9 mouse cellular contexts compared by ENCODE assay signal in the genomic region with DNA sequence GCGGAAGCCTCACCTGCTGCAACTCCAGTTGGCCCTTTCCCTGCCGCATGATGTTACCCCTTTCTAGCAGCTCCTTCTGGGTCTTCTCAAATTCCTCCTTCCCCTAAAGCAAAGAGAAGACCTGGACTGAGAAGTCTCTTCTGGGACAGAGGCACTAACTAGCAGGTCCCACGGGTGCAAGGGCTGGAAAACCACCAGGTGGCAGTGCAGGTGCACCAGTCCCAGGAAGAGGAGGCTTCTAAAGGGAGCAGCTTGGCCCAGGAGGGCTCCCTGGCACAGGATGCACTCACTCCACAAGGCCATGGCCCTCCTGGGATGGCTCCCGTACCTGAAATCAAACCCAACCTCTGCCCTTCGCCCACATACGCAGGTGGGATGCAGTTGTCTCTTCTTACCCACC. TPM values are rescaled to one million over a fixed set of nuclear protein-coding genes. Genes with fewer than 3 reads are reported as not detected.
DNase-seq lines count a peak whose midpoint lies in the region; ATAC-seq and TF ChIP-seq lines count a peak whose summit lies in the region.
"Had no signal": no experiment of that assay in that cellular context is flagged by ENCODE, and none has a peak within 500 bp of the region (broad histone marks: within the 10 kb centered on the region; RNA-seq: fewer than 3 reads in every experiment).

No protein-coding gene starts in this region.

- TF ChIP-seq EP300 in liver, embryonic 14.5 days (IDR thresholded peaks at IDR 0.05; ENCODE audit: low read depth): no peak

- TF ChIP-seq POLR2A in thymus, adult 2 months (IDR thresholded peaks at IDR 0.05; ENCODE audit: control insufficient read depth, extremely low read depth, insufficient read depth, low read length, poor library complexity): no peak

- H3K9me3 ChIP-seq in forebrain, embryonic 11.5 days (ENCODE audit: control insufficient read depth, low read length): no peaks in the 10 kb centered on the region
- H3K9me3 ChIP-seq in forebrain, embryonic 16.5 days (ENCODE audit: control insufficient read depth, low read length): no peaks in the 10 kb centered on the region
- H3K9me3 ChIP-seq in hindbrain, embryonic 14.5 days (ENCODE audit: control insufficient read depth, low read length): no peaks in the 10 kb centered on the region
- H3K9me3 ChIP-seq in liver, embryonic 14.5 days (ENCODE audit: control insufficient read depth, low read length): no peaks in the 10 kb centered on the region

- no peak for ATAC-seq in forebrain, embryonic 11.5 days (replicated peaks; ENCODE audit: low FRiP score)
- no peak for ATAC-seq in forebrain, embryonic 16.5 days
- ATAC-seq in hindbrain, embryonic 14.5 days (ENCODE audit: low FRiP score): no peak
- no peak for ATAC-seq in liver, embryonic 14.5 days (ENCODE audit: insufficient read depth)
- ATAC-seq: Patski had no signal

- peaks cover 17% of the 10 kb centered on the region for H3K4me1 ChIP-seq in forebrain, embryonic 11.5 days (replicated peaks; ENCODE audit: control insufficient read depth, insufficient read depth, low read length)
- peaks cover 21% of the 10 kb centered on the region for H3K4me1 ChIP-seq in forebrain, embryonic 16.5 days (replicated peaks; ENCODE audit: control insufficient read depth, insufficient read depth, low read length)
- H3K4me1 ChIP-seq in thymus, adult 2 months (replicated peaks; ENCODE audit: control insufficient read depth, insufficient read depth, low read length): no peaks in the 10 kb centered on the region; the same call in 1 of the 2 replicates
- peaks cover 19% of the 10 kb centered on the region for H3K4me1 ChIP-seq in hindbrain, embryonic 14.5 days (replicated peaks; ENCODE audit: control insufficient read depth, insufficient read depth, low read length)
- peaks cover 0 to 9% of the 10 kb centered on the region in 2 experiments; a peak in 2 of 4 replicates for H3K4me1 ChIP-seq in liver, embryonic 14.5 days (replicated peaks; ENCODE audit: control insufficient read depth in 2 of 2, insufficient read depth in 2 of 2, low read length in 1 of 2)

- H3K36me3 ChIP-seq in forebrain, embryonic 11.5 days (ENCODE audit: control insufficient read depth, insufficient read depth, low read length): peaks cover 17% of the 10 kb centered on the region
- H3K36me3 ChIP-seq in forebrain, embryonic 16.5 days (ENCODE audit: control insufficient read depth, insufficient read depth): peaks cover 31% of the 10 kb centered on the region; the same call in 1 of the 2 replicates
- no peaks in the 10 kb centered on the region for H3K36me3 ChIP-seq in thymus, adult 2 months (ENCODE audit: control insufficient read depth, insufficient read depth, low read length)
- peaks cover 67% of the 10 kb centered on the region for H3K36me3 ChIP-seq in hindbrain, embryonic 14.5 days (replicated peaks; ENCODE audit: control insufficient read depth, insufficient read depth)
- no peaks in the 10 kb centered on the region for H3K36me3 ChIP-seq in liver, embryonic 14.5 days (replicated peaks; ENCODE audit: control insufficient read depth, insufficient read depth, low read depth)

- no peak overlapping the region for H3K9ac ChIP-seq in forebrain, embryonic 11.5 days (ENCODE audit: low read length)
- no peak overlapping the region for H3K9ac ChIP-seq in forebrain, embryonic 16.5 days (replicated peaks; ENCODE audit: low read depth, low read length)
- no peak overlapping the region for H3K9ac ChIP-seq in hindbrain, embryonic 14.5 days
- H3K9ac ChIP-seq in liver, embryonic 14.5 days (replicated peaks): no peak overlapping the region

- WGBS in forebrain, embryonic 11.5 days: 81% methylated on average over 6 of the region's 6 CpGs
- WGBS in forebrain, embryonic 16.5 days: 76% methylated on average over 6 of the region's 6 CpGs
- WGBS in thymus, adult 2 months: 66% methylated on average over 6 of the region's 6 CpGs
- WGBS in hindbrain, embryonic 14.5 days: 85% methylated on average over 6 of the region's 6 CpGs
- WGBS in liver, embryonic 14.5 days (ENCODE audit: insufficient replicate concordance): 65% methylated on average over 6 of the region's 6 CpGs

- H3K27me3 ChIP-seq in forebrain, embryonic 11.5 days (ENCODE audit: control insufficient read depth, insufficient read depth, low read length): no peaks in the 10 kb centered on the region
- H3K27me3 ChIP-seq in forebrain, embryonic 16.5 days (replicated peaks; ENCODE audit: control insufficient read depth, insufficient read depth, low read length): no peaks in the 10 kb centered on the region
- no peaks in the 10 kb centered on the region for H3K27me3 ChIP-seq in thymus, adult 2 months (ENCODE audit: control insufficient read depth, insufficient read depth, low read length)
- no peaks in the 10 kb centered on the region for H3K27me3 ChIP-seq in hindbrain, embryonic 14.5 days (ENCODE audit: control insufficient read depth, insufficient read depth, low read length)
- H3K27me3 ChIP-seq in liver, embryonic 14.5 days (ENCODE audit: control insufficient read depth, insufficient read depth, low read length): no peaks in the 10 kb centered on the region
- H3K27me3 ChIP-seq: Patski had no signal

- H3K4me2 ChIP-seq in forebrain, embryonic 11.5 days (ENCODE audit: low read depth, low read length, severe bottlenecking): no peak overlapping the region
- H3K4me2 ChIP-seq in forebrain, embryonic 16.5 days (ENCODE audit: low read length): no peak overlapping the region
- no peak overlapping the region for H3K4me2 ChIP-seq in hindbrain, embryonic 14.5 days (replicated peaks)
- no peak overlapping the region for H3K4me2 ChIP-seq in liver, embryonic 14.5 days (ENCODE audit: low read depth)

- H3K27ac ChIP-seq in forebrain, embryonic 11.5 days (ENCODE audit: low read depth, low read length): no peak overlapping the region
- no peak overlapping the region for H3K27ac ChIP-seq in forebrain, embryonic 16.5 days (ENCODE audit: low read length)
- no peak overlapping the region for H3K27ac ChIP-seq in thymus, adult 2 months (ENCODE audit: control insufficient read depth, insufficient read depth, low read length)
- no peak overlapping the region for H3K27ac ChIP-seq in hindbrain, embryonic 14.5 days
- H3K27ac ChIP-seq in liver, embryonic 14.5 days: no peak overlapping the region

- DNase-seq in forebrain, embryonic 11.5 days (ENCODE audit: low spot score): peak; percentile 75
- peak; percentile 64 for DNase-seq in thymus, adult 2 months
- DNase-seq in thymus, adult 18-20 months: no peak
- peak; percentile 94 to 95 for DNase-seq in cerebellum, postnatal 25 days
- peak; percentile 69 for DNase-seq in hindbrain, embryonic 14.5 days (ENCODE audit: low spot score)
- no peak for DNase-seq in liver, embryonic 14.5 days (ENCODE audit: low read depth in 3 of 3, low spot score in 3 of 3)
- peak; percentile 53 to 75 for DNase-seq in spleen, postnatal 4 days (ENCODE audit: low spot score in 2 of 2)

- peak; percentile 64; the same call in 1 of the 2 replicates for TF ChIP-seq CTCF in thymus, adult 2 months (IDR thresholded peaks at IDR 0.05; ENCODE audit: borderline replicate concordance, control insufficient read depth, extremely low read depth, insufficient read depth, low read length, poor library complexity)
- peak; percentile 84 for TF ChIP-seq CTCF in liver, embryonic 14.5 days (IDR thresholded peaks at IDR 0.05; ENCODE audit: low read depth)

- H3K4me3 ChIP-seq in forebrain, embryonic 11.5 days (ENCODE audit: low read depth, low read length): no peak overlapping the region
- no peak overlapping the region for H3K4me3 ChIP-seq in forebrain, embryonic 16.5 days (replicated peaks; ENCODE audit: low read length)
- H3K4me3 ChIP-seq in thymus, adult 2 months (ENCODE audit: control insufficient read depth, insufficient read depth, low read length): no peak overlapping the region
- H3K4me3 ChIP-seq in hindbrain, embryonic 14.5 days (replicated peaks; ENCODE audit: low read length): no peak overlapping the region
- no peak overlapping the region for H3K4me3 ChIP-seq in liver, embryonic 14.5 days (ENCODE audit: insufficient read depth in 1 of 2, low read depth in 2 of 2, low read length in 2 of 2)

RNA-seq across cellular contexts. Expression of gene Ctrb1, which starts 21.8 kb away (rescaled TPM):
- polyA plus RNA-seq in forebrain, embryonic 11.5 days (2014; fragmentation: Nextera tagmentation; extraction: Ambion mirVana): not detected in 2 replicates
- not detected in 2 replicates for polyA plus RNA-seq in forebrain, embryonic 16.5 days (2015; fragmentation: Nextera tagmentation; extraction: Ambion mirVana)
- 6.6 and 11.8 TPM in 2 replicates for polyA plus RNA-seq in thymus, adult 2 months (2012; rRNA removed)
- not detected in 2 replicates for polyA plus RNA-seq in hindbrain, embryonic 14.5 days (2014; fragmentation: Nextera tagmentation; extraction: Ambion mirVana)
- 2.5 and 2.9 TPM in 2 replicates for polyA plus RNA-seq in liver, embryonic 14.5 days (2012; rRNA removed)
- polyA plus RNA-seq in liver, embryonic 14.5 days (2014; fragmentation: Nextera tagmentation; extraction: Ambion mirVana): 1.5 TPM in 1 of 2 replicates, not detected in the other
- polyA plus RNA-seq: Patski had no signal

RNA-seq across cellular contexts. Expression of gene Bcar1, which starts 31.0 kb away (rescaled TPM):
- polyA plus RNA-seq in forebrain, embryonic 11.5 days (2014; fragmentation: Nextera tagmentation; extraction: Ambion mirVana): 60.1 and 60.8 TPM in 2 replicates
- 45.9 and 52.5 TPM in 2 replicates for polyA plus RNA-seq in forebrain, embryonic 16.5 days (2015; fragmentation: Nextera tagmentation; extraction: Ambion mirVana)
- polyA plus RNA-seq in thymus, adult 2 months (2012; rRNA removed): 11.8 and 14.0 TPM in 2 replicates
- 49.1 and 52.1 TPM in 2 replicates for polyA plus RNA-seq in hindbrain, embryonic 14.5 days (2014; fragmentation: Nextera tagmentation; extraction: Ambion mirVana)
- polyA plus RNA-seq in liver, embryonic 14.5 days (2012; rRNA removed): 5.6 and 6.7 TPM in 2 replicates
- polyA plus RNA-seq in liver, embryonic 14.5 days (2014; fragmentation: Nextera tagmentation; extraction: Ambion mirVana): 4.3 and 4.9 TPM in 2 replicates

Comparison
In these comparisons a context has a peak if more than half of its experiments do, and no peak if none do; other contexts are left out.
1. DNase-seq: peak in forebrain, embryonic 11.5 days (single experiment), thymus, adult 2 months (single experiment), cerebellum, postnatal 25 days (2 of 2), hindbrain, embryonic 14.5 days (single experiment) and spleen, postnatal 4 days (2 of 2); none in thymus, adult 18-20 months (0 of 2) and liver, embryonic 14.5 days (0 of 3).